Mouse (Mus musculus) Patski (cell line): Measurements from ENCODE around the gene Opa3. TPM values are rescaled to one million over a fixed set of nuclear protein-coding genes. Genes with fewer than 3 reads are reported as not detected.
"Not testable (repeated sequence)": the region's sequence is repeated elsewhere in the genome, so short reads cannot be mapped to it uniquely, and the experiment has no call there.

Experiments used
- ATAC-seq: fragments of 100-300 bp; one replicate; pipeline ENCODE4 v1.8.0; 2021
- CTCF ChIA-PET: fragments of 350-600 bp; sonication (Branson Sonifier 250); formaldehyde crosslinking; loops from one replicate; lab custom pipeline; 2022; ENCODE audit warnings: inconsistent platforms; lab: Charles Lee
- POLR2A ChIA-PET: fragments of 350-600 bp; sonication (Branson Sonifier 250); formaldehyde crosslinking; loops from one replicate; lab custom pipeline; 2022; ENCODE audit warnings: antibody characterized with exemption, inconsistent platforms; lab: Charles Lee
- DNase-seq: peaks from one replicate; pipeline ENCODE4 v3.0.0-alpha.2; 2011; ENCODE audit warnings: low read depth, low spot score
- H3K27me3 ChIP-seq: fragments of 371-371 bp; one replicate; pipeline ENCODE4 v1.5.1; 2021
- CTCF ChIP-seq: fragments of 100-300 bp; IDR thresholded peaks from one replicate; pipeline ENCODE4 v1.5.1; 2021
- in situ Hi-C: fragments of 300-500 bp; cut with MboI; formaldehyde crosslinking; loops from 3 replicates; pipeline ENCODE4 v1.11.1; 2018; ENCODE audit warnings: low pct_unique_long_range_greater_than_20kb, mixed read lengths
- polyA plus RNA-seq: library from polyadenylated mRNA; unstranded; gene quantifications from one replicate; pipeline ENCODE4 v1.2.3, GENCODE M21; 2021

The Opa3 gene
- polyA plus RNA-seq, 1 experiment from 2014 or later = 39.2 TPM

DNA sequence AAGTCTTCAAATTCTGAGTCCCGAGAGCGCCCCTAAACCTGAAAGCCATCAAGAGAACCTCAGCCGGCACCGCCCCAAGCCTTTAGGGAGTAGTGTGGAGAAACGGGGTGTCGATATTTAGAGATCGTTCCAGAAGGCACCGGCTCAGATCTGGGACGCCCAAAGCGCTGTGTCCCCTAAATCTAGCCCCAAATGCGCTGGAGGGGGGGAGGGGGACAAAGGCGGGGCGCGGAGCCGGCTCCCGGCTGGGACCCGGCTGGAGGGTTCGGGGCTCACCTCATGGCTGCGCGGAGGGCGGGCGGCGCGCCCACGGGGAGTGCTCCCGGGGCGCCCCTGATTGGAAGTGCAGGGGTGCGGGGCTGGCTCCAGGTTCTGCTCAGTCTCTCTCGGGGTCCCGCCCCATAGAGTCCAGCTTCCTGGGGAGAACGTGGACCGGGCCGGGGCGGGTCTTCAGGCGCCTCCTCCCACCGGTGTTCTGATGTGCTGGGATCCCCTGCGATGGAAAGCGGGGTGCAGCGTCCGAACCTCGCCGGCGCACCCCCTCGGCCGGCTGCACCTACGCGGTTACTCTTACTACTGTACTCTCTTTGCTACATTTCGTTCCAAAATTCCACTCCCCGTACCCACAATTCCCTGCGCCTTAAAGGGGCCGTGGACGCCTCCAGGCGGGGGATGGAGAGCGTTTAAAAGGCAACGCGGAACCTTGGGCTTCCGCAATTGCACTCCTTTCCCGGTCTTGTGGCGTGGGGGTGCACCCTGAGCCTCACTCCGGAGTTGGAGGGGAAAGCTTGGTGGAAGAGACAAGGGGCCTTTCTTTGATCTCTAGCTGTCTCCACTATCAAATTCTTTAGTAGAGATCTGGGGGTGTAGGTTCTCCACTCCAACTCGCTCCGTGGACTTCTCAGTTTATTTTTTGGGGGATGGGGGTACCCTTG lies 43.4 kb downstream of the Opa3 start, which contains the start of gene Vasp:
Vasp (minus strand) TSS at position 580 of the 935 bp plus-strand sequence.
- no peak for TF ChIP-seq CTCF
- DNase-seq (no peak), ATAC-seq (peak; percentile 61)
- in situ Hi-C loops = no loop called here
- POLR2A ChIA-PET = interaction anchor here (0.9 to 2.9 kb wide), 3 partner anchors 14 to 93 kb away, joined by 3 to 9 read pairs (median 3); no protein-coding TSS in a partner anchor
- CTCF ChIA-PET = interaction anchor here (1.2 to 1.7 kb wide), 2 partner anchors 32 to 42 kb away, joined by 3 to 7 read pairs; no protein-coding TSS in a partner anchor
- no peaks in the 10 kb centered on the region for H3K27me3 ChIP-seq

- in situ Hi-C loops = no loop called here
- CTCF ChIA-PET = interaction anchor here (0.7 to 1.7 kb wide), 3 partner anchors 33 to 43 kb away, joined by 3 to 7 read pairs (median 3); no protein-coding TSS in a partner anchor
- ATAC-seq (no peak), DNase-seq (no peak)
- H3K27me3 ChIP-seq = no peaks in the 10 kb centered on the region
- POLR2A ChIA-PET = interaction anchor here (0.9 to 1.0 kb wide), 2 partner anchors 41 to 93 kb away, joined by 3 read pairs; no protein-coding TSS in a partner anchor
- no peak for TF ChIP-seq CTCF
Measured at GRCm38 (mm10) chr7:19272173-19272764, 44.1 kb downstream of the Opa3 start.

DNA sequence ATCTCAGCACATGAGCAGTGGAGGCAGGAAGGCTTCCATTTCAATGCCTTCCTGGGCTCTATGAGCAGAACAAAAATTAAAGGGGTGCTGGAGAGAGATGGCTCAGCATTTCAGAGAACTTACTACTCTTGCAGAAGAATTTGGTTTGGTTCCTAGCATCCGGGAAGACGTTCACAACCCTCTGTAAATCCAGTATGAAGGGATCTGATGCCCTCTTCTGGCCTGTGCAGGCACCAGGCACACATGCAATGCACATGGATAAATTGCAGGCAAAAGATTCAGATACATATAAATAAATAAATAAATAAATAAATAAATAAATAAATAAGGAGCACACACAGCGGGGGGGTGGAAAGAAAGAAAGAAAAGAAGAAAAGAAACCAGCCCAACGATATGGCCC lies 48.1 kb downstream of the Opa3 start:
- ChIA-PET POLR2A (no interaction called here), CTCF (interaction anchor here (2.2 kb wide), 1 partner anchor 36 kb away, joined by 15 read pairs; no protein-coding TSS in a partner anchor)
- no peak for ATAC-seq
- no peak for TF ChIP-seq CTCF
- in situ Hi-C loops = no loop called here
- DNase-seq = no peak
- peaks cover 10% of the 10 kb centered on the region for H3K27me3 ChIP-seq

DNA sequence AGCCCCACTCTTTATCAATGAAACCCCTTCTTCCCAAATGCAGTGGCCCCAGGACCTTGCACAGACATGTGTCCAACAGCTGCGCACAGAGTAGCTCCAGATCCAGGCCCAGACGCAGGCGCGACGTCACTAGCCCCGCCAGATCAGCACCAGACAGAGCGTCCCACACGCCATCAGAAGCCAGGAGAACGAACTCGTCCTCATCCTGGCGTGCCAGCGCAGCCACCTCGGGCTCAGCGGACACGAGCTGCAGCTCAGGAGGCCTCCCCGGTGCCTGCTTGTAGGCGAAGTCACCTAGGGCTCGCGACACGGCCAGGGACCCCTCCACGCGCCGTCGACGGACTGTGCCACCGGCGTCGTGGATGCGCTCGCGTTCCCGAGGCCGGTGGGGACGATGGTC lies 50.9 kb downstream of the Opa3 start:
- CTCF ChIA-PET = interaction anchor here (0.7 to 3.9 kb wide), 2 partner anchors 37 to 40 kb away, joined by 3 to 37 read pairs; no protein-coding TSS in a partner anchor
- in situ Hi-C loops = no loop called here
- ATAC-seq = no peak

GRCm38 (mm10) chr7:19279581-19280114 lies 51.5 kb downstream of the Opa3 start, which contains the start of gene Ppm1n:
Gene Ppm1n, minus strand, starts transcription at chr7:19280064.
- in situ Hi-C loops = loop anchor here (5.0 to 10.0 kb wide), 2 partner anchors 47 to 115 kb away; partner anchors contain the start of gene Gipr
- DNase-seq (no peak), ATAC-seq (no peak)
- H3K27me3 ChIP-seq = peaks cover 10% of the 10 kb centered on the region
- TF ChIP-seq CTCF = no peak
- ChIA-PET CTCF (interaction anchor here (1.1 to 3.9 kb wide), 4 partner anchors 13 to 102 kb away, joined by 3 to 37 read pairs (median 4); no protein-coding TSS in a partner anchor), POLR2A (no interaction called here)

More for the DNA sequence above, 50.9 kb downstream of the Opa3 start:
- POLR2A ChIA-PET = no interaction called here
- peaks cover 10% of the 10 kb centered on the region for H3K27me3 ChIP-seq
- no peak for DNase-seq
- TF ChIP-seq CTCF = no peak

DNA sequence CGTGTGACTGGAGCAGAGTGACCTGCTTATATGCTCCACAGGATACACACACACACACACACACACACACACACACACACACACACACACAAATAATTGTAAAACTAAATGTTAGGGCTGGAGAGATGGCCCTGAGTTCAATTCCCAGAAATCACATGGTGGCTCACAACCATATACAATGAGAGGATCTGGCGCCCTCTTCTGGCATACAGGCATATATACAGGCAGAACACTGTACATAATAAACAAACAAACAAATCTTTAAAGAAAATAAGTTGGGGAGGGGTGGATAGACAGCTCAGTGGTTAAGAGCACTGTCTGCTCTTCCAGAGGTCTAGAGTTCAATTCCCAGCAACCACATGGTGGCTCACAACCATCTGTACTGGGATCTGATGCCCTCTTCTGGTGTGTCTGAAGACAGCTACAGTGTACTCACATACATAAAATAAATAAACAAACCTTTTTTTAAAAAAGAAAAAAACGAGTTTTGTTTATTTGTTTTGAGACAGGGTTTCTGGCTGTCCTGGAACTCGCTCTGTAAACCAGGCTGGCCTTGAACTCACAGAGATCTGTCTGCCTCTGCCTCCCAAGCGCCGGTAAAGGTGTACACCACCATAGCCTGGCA lies 53.7 kb downstream of the Opa3 start:
- not testable (repeated sequence) for ATAC-seq

DNA sequence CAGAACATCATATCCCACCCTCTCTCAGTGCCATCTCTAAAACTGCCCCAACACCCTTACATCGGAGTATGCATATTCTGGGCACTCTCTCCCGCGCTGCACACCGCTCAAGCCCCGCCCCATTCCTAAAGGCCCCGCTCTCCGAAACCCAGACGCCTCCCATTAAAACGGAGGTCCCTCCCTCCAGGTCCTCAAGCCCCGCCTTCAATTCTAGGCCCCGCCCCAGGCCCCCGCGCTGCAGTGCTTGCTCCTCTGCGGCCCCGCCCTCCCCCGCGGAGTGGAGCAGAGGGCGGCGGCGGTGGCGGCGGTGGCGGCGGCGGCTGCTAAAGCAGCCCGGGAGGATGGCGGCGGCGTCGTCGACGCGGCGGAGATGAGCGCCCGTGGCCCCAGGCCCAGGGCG lies 54.3 kb downstream of the Opa3 start, which contains the start of gene Rtn2:
Rtn2 (plus strand) TSS at position 240 of the 400 bp plus-strand sequence.
- POLR2A ChIA-PET = no interaction called here
- no peak for TF ChIP-seq CTCF
- DNase-seq (no peak), ATAC-seq (peak; percentile 44)
- H3K27me3 ChIP-seq = peaks cover 10% of the 10 kb centered on the region
- in situ Hi-C loops = loop anchor here (5.0 to 10.0 kb wide), 2 partner anchors 50 to 118 kb away; partner anchors contain the start of gene Gipr
- CTCF ChIA-PET = interaction anchor here (1.0 to 3.9 kb wide), 5 partner anchors 30 to 85 kb away, joined by 3 to 37 read pairs (median 7); no protein-coding TSS in a partner anchor

More for the DNA sequence above, 53.7 kb downstream of the Opa3 start:
- CTCF ChIA-PET = interaction anchor here (0.6 to 3.9 kb wide), 7 partner anchors 15 to 84 kb away, joined by 3 to 37 read pairs (median 6); no protein-coding TSS in a partner anchor
- POLR2A ChIA-PET, H3K27me3 ChIP-seq, DNase-seq: not testable (repeated sequence)
- peak; percentile 77 for TF ChIP-seq CTCF
- in situ Hi-C loops = loop anchor here (5.0 to 10.0 kb wide), 2 partner anchors 49 to 117 kb away; partner anchors contain the start of gene Gipr

GRCm38 (mm10) chr7:19282791-19283405 lies 54.8 kb downstream of the Opa3 start:
- ATAC-seq (peak; percentile 53), DNase-seq (no peak)
- TF ChIP-seq CTCF = no peak
- CTCF ChIA-PET = interaction anchor here (1.0 to 1.5 kb wide), 4 partner anchors 11 to 104 kb away, joined by 3 read pairs; no protein-coding TSS in a partner anchor
- POLR2A ChIA-PET = no interaction called here
- H3K27me3 ChIP-seq = peaks cover 10% of the 10 kb centered on the region
- in situ Hi-C loops = loop anchor here (5.0 to 10.0 kb wide), 2 partner anchors 51 to 118 kb away; partner anchors contain the start of gene Gipr
